Mouse (Mus musculus): Measurements from ENCODE around the gene Wdr11.

GRCm38 (mm10) chr7:129675852-129676251 is 84.2 kb downstream of the Wdr11 start:
- TF ChIP-seq CTCF (conservative IDR thresholded peaks at IDR 0.05 in 1 of 2, IDR thresholded peaks at IDR 0.05 in 1 of 2; ENCODE audit: low read depth in 2 of 2, low read length in 2 of 2) (no peak), E2F4 (IDR thresholded peaks at IDR 0.05; ENCODE audit: insufficient replicate concordance, low read depth, low read length) (no peak), HCFC1 (IDR thresholded peaks at IDR 0.05; ENCODE audit: low read depth, low read length) (no peak), MAX (IDR thresholded peaks at IDR 0.05; ENCODE audit: low read length) (no peak)
